Mouse (Mus musculus) neutrophil, adult 5-6 weeks (primary cell): ENCODE data around the gene Mfap3. TPM values are rescaled to one million over a fixed set of nuclear protein-coding genes. Genes with fewer than 3 reads are reported as not detected.
"Not testable (repeated sequence)": the region's sequence is repeated elsewhere in the genome, so short reads cannot be mapped to it uniquely, and the experiment has no call there.

Experiments used
- ATAC-seq: fragments of 151-379, 151-347 bp; 2 replicates; pipeline ENCODE4 v1.8.0; 2017; ENCODE audit warnings: mild to moderate bottlenecking, moderate TSS enrichment; ENCODE audit not compliant: insufficient number of reproducible peaks, poor library complexity, low FRiP score, severe bottlenecking; ENCODE audit errors: extremely low read depth
- total RNA-seq: library from RNA; stranded (forward); fragments of 200-1000 nt; gene quantifications from 2 replicates; pipeline ENCODE4 v1.2.3, GENCODE M21; 2017

Gene Mfap3
- total RNA-seq, 1 experiment from 2014 or later = 30.5 TPM

DNA sequence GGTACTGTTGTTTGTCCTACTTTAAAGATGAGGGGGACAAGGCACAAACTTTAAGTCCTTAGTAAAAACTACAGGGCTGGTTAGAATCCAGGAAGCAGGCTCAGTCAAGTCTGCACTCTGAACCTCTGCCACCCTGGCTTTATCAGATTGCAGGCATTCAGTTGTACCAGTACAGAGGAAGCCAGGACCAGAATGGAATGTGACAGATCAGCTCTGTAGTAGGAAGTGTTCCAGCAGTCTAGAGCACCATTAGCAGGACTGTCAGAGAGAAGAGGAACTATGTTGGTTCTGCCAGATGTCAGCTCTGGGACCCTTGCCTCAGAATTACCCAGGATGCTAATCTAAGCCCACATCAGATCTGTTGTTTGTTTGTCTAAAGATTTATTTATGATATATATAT is 6.1 kb downstream of the Mfap3 start:
- ATAC-seq = no peak

DNA sequence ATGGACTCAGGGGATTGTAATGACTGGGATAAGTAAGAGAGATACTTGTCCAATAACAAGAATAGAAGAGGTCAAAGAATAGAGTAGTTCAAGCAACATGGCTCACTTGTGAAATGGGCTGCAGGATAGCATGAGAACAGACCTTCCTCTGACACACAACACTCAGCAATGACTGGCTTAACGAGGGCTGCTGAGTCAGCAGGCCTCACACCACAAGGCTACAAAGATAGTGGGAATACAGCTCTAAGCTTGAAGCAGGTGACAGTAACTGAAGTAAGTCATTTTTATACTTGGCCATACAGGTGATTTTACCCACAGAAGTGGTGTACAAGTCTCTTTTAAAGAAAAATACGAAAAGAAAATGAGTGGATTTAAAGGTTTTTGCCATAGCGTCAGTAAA is 7.4 kb downstream of the Mfap3 start:
- no peak for ATAC-seq

DNA sequence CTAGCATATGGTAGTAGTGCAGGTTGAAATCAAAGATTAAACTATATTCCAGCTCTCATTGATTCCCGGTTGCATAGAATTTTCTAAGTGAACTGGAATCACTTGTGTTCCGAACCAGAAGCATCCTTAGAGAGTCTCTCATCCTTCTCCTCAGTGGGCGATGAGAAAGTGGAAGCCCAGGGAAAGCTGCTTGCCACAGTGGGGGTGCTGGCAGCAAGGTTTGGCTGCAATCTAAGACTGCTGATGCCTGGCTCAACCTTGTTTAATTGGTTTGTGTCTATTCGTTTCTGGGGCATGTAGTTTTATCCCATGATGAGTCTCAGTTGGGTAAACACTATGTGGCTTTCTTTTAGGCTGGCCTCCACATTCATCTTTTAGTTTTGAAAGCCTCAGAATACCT is 9.0 kb downstream of the Mfap3 start:
- ATAC-seq = no peak

DNA sequence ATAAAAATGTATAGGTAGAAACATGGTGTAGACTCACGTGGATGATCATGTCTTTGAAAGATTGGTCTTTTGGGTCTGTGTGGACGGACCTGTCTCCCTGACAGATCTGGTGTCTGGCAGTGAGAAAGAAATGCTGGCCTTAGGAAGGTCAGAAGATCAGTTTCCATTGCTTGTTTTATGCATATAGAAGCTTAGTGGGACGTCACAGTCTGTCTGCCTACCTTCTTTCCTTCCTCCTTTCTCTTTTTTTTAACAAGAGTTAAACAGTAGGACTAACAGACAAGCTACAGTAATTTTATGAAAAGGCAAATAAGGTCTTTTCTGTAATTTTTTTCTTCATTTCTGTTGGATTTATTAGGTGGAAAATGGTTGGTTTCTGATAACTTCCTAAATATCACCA is 10.6 kb downstream of the Mfap3 start:
- no peak for ATAC-seq

DNA sequence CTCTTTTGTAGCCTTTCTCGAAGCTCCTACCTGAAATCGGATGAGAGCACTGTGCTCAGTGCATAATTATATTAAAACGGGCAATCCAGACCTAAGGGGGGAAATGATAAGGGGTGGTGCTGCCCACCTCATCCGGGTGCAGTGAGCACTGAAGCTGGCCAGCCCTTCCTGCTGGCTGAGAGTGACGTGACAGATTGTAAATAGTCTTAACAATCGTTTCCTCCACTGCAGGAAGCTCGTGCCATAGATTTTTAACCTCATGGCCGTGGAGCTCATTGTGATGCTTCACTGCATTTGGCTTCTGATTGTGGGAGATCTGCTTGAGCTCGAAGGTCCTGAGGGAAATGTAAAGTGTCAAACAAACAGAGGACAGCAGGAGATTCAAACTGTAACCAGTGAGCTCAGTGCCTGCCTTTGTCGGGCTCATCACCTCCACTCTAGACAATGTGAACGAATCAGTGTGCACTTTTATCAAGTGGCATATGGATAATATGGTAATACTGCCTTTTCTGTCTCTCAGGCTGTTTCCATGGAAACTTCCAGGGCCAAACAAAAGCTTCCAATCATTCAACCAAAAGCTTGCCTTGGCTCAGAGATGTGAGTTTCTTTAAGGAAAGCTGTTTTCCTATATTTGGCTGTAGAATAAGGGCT is 13.0 kb downstream of the Mfap3 start:
- no peak for ATAC-seq

DNA sequence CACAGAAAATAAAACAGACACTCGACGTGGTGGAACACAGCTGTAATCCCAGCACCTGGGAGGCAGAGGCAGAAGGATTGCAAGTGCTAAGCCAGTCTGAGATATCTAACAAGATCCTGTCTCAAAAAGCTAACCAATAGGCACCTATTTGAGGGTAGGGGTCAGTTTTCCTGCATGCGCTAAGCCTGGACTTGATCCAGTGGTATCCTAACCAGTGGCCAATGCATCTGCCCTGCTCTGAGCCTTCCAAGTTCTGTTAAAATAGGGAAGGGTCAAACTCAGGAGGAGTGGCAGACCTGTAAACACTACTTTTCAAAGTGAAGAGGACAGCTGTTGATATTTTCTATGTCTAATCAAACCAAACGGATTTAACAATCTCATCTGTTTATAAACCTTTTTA is 13.8 kb downstream of the Mfap3 start:
- ATAC-seq = no peak

DNA sequence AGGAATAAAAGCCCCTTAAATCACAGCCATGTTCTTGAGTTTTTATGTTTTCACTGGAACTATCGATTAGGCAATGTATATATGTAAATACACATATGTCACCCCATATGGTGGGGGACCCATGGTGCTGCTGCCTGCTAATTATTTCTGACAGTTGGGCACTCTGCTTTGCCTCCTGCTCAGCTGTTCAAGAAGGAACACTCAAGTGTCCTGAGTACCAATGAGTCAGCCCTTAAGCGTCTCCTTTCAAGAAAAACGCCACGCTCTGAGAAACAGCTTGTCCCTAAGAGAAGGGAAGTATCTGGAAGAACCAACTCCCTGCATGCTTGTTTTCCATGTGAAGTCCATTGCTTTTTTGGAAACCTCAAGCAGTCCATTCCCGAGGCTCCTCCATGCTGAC is 17.4 kb downstream of the Mfap3 start:
- ATAC-seq = no peak

DNA sequence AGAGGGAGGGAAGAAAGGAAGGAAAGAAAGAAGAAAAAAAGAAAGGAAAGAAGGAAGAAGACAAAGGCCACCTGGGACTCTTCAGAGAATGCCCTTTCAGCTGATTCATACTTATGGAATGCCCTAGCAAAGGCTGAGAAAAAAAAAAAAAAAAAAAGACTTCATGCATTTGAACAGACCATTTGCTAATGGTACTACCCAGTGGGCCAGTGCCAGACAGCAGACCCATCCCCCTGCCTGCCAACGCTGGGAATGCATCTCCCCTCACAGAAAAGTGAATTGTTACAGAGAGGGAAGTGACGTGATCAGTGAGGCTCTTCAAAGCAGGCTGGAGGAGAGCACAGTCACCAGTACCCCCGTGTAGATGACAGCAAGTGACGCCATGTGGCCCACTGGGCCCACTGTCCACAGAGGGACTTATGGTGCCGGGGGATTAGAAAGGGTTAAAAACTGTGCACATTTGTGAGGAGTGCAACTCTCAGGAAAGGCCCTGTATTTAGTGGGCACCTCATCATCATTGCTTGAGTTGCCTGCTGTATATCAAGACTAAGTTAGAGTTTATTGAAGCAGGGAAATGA is 21.5 kb downstream of the Mfap3 start:
- ATAC-seq = no peak

DNA sequence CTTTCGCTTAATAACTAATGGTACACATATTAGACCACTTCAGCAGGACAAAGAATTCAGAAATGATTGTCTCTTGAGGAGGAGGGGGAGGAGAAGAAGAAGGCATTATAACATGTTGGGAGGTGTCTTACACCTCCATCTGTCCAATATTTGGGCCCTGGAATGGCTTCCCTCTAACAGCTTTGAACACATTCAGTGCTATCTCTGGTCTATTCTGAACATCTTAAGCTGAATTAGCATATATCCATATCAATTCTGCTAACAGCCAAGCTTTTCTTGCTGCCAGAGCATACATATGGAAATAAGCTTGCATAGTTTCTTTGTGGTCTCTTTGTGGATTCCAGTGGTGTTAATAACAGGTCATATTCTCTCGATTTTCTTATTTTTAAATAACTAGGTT is 22.2 kb downstream of the Mfap3 start:
- ATAC-seq = no peak

DNA sequence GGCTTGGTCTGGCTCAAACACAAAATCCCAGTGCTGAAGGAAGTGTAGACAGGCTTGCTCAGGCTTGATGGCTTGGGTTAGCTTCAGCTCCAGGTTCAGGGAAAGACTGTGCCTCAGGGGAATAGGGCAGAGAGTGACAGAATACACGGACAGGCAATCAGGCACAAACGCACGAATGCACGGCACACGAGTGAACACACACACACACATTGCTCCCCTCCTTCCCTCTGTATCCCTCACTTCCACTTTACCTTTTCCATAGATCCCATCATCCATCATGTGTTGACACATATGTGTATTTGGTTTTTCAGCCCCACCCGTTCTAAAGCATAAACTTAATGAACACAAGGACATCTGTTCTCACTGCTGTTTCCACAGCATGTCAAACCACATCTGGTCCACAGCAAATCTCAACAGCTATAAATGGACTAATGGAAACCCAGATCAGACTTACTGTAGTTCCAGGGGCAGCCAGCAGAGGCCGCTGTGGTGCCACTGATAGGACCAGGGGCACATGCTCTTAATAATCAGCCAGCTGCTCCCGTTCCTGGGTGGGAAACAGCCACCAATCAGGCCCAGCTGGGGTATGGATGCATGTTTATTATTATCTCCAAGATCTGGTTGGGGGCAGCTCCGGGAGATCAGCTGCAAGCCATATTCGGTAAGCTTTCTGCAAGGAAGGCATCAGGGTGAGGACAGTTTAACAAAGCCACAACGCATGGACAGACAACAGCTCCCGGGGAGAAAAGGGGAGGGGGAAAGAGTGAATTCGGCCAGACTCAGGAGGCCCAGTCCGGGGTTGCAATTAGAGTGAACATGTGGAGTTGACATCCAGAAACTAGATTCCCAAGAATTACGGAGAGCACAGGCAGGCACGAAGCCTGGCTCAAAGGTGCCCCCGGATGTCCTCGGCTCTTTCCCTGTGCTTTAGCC is 30.4 kb downstream of the Mfap3 start:
- peak; percentile 67; the same call in 1 of the 2 replicates for ATAC-seq

DNA sequence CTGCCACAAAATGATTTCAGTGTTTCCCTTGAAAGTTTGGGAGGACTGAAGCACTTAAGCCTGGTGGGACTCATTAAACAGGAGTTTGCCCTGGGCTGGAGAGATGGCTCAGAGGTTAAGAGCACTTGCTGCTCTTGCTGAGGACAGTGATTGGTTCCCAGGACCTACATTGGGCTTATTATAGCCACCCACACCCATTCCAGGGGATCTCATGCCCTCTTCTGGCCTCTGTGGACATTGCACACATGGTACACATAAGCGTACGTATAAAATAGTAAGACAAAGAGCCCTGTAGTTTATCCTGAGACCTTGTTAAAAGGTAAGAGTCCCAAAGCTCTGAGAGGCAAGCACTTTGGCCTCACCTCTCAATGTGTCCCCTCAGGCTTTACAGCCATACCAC is 31.8 kb downstream of the Mfap3 start:
- no peak for ATAC-seq

DNA sequence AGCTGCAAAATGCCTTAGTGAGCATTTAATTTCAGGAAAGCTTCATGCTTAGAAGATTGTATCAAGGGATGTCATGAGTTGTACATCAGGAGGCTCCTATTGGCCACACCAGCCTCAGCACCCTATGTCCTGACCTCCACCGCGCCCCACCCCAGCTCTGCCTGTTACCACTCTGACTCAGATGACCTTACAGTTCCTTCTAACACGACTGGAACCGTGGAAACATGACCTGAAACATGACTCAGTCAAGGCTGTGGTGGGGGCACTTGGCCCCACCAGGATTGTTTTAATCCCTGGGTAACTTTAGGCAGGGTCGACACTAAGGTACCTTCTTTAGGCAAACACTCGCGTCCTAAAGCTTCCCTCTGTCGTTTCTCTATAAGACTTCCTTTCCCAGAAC is 32.6 kb downstream of the Mfap3 start:
- no peak for ATAC-seq

DNA sequence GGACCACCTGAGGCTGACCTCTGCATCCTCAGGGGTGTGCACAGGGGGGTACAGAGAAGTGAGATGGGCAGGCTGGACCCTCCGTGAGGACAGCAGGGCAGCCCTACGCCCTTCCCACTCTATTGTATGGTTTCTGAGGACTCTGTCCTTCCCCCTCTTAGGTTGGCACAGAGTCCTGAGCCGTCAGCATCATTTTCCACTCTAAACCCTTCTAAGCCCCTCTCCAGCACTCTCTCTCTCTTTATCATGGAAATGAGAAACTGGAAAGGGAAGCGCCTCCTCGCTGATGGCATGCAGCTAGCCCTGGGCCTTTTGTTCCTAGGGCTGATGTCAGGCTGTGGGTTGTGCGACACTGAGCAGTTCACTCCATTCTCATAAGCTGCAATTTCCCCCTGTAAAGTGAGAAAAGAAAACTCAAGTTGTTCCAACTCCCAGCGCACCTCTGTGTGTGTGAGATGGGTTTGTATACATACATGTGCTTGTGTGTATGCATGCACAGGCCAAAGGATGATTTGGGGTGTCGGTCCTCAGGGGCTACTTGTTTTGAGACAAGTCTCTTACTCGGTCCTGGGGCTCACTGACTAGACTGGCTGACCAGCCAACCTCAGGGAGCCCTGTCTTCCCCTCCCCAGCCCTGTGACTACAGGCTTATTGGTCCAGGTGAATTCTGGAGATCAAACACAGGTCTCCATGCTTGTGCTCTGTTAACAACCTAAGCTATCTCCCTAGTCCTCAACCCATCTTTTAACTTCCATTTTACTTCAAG is 34.7 kb downstream of the Mfap3 start:
- ATAC-seq = no peak

DNA sequence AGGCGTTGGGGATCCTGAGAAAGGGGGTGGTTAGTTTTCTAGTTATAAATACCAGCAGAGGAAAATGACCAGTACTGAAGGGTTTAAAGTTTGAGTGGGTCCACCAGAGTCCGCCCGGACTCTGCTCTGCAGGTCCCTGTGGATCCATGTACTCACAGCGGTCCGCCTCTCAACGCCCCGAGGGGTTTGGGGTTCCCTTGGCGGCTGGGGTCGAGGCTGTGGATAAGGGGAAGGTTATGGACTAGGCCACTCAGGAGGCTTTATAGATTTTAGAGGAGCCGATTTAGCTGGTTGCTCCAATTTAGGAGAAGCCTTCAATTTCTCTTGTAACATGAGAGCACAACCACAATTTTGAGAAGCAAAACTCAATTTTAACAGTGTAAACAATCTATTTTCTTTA is 39.5 kb downstream of the Mfap3 start:
- ATAC-seq = not testable (repeated sequence)

DNA sequence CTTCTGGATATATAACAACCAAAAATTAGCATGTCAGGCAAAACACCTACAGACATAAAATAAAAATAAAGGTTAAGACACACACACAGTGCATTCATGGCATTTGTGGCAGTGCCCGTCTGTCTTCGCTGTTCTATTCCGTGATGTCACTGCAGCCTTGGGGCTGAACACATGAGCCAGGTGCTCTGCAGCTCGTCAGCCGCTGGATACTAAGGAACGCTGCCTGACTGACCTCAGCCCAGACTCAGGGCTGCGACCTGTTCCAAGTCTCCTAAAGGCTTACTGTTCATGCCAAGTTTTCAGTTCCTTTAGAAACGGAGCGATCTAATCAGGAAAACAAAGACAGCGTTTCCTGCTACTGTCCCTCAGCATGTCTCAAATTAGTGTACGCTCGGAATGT is 46.1 kb downstream of the Mfap3 start:
- no peak for ATAC-seq

DNA sequence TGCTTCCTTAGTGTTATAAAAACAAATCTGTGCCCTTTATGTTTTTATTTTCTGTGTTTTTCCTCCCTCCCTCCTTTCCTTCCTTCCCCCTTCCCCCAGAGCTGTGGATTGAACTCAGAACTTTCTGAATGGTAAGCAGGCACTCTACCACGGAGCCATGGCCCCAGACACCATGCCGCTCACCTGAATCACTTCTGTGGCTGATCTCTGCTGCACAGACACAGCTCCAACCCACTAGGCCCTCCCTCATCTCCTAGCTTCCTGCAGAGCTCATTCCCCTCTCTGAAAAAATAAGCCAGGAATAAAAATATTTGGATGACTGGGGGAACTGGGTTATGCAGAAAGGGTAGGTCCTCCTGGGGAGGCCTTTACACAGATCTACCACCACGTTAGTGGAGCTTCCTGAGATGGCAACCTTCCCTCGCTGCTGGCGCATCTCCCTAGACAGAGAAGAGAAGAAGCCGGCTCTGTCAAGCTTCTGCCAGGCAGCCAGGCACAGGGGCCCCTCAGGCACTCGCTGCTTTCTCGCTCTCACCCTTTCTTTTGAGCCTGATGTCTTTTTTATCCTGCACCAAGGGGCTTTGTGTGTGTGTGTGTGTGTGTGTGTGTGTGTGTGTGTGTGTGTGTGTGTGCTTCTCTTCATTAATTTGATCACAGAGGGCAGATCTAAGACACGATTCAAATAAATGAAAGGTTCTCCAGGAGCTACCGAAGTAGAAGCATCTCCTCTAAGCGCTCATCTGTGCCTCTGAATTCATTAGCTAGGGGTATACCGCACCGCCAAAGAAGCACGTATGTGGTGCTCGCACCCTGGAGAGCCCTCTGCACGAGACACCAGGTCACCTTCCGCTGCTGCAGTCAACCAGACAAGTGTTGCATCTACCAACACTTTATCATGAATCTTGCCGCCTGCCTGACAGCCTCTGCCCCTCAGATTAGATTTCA is 47.9 kb downstream of the Mfap3 start:
- ATAC-seq = no peak

DNA sequence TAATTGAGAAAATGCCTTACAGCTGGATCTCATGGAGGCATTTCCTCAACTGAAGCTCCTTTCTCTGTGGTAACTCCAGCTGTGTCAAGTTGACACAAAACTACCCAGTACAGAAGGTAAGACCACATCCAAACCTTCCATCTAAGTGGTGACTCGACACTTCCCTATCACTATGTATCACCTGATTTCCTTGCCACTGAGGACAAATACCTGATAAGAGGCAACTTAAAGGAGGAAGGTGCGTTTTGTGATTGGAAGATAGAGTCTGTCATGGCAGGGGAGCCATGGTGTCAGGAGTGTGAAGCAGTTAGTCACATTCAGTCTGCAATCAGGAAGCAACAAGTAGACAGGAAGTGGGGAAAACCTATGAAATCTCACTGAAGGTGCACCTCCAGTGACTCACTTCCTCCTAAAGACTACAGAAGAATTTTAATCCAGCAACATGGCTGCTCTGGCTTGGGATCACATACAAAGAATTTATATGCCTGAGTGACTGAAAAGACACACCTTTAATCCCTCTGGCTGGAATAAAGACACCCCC is 50.6 kb downstream of the Mfap3 start:
- no peak for ATAC-seq

DNA sequence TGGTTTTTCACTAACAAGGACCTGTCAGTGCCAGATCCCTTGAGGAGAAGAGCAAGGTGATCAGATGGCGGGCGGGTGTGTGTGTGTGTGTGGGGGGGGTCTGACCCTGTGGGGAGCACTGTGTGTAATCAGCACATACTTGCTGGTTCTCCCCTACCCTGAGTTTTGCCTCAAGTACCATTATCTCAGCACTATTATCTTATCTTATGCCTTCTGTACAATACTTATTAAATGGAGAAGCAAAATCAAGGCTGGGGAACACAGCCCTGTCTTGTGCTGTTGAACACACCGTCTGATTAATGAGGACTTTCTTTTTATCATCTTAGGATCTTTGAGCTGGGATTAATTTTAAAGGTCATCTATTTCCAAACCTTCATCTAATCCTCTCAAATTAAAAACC is 52.6 kb downstream of the Mfap3 start:
- ATAC-seq = no peak
